Mouse (Mus musculus) urinary bladder, postnatal 36 days (tissue): Measurements from ENCODE around the gene Tspo.

ENCODE experiments used
- DNase-seq, 2 experiments: peaks; one replicate each; pipeline ENCODE4 v3.0.0; 2022; ENCODE audit warnings: low spot score in 2 of 2, mixed read lengths in 1 of 2

Tspo gene

DNA sequence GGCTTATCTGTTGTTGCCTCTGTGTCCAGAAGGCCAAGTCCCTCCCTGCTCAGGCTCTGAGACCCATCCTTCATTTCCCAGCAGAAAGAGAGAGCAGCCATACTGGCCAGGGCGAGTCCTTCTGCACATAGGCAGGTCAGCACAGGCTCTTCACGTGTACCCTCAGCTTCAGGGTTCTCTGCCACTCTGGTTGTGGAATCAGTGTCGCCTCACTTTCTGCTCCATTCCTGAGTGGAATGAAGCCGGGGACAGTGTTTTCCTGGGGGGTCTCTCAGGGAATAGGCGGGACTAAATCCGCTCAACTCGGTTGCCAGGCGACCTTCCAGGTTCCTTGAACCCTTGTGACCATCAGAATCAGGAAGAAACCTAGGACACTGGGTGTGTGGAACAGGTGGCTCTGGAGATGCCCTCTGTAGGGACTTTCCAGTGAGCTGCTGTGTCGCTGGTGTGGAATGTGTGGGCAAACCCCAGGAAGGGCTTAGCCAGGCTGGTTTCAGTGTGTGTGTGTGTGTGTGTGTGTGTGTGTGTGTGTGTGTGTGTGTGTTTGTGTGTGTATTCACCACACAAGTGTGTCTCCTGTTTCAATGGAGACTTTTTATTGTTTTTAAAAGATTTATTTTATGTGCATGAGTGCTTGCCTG lies 21.6 kb upstream of the Tspo start:
- no peak for DNase-seq

DNA sequence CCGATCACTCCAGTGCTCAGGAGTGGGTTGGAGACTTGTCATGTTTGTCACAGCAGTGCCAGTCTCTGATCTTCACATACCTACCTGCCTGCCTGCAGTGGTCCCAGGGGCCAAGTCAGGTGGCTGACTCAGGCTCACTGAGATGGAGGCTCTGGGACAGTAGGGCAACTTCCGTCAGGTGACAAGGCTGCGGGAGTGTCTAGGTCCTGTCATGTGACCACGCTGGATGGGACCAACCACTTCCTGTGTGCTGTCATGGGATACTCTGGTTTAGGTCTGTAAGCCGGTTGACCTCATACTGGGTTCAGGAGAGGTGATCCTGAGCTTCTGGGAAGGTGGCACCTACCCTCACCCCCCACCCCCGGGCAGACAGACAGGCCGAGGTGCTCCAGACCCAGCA lies 17.4 kb upstream of the Tspo start:
- DNase-seq = no peak

DNA sequence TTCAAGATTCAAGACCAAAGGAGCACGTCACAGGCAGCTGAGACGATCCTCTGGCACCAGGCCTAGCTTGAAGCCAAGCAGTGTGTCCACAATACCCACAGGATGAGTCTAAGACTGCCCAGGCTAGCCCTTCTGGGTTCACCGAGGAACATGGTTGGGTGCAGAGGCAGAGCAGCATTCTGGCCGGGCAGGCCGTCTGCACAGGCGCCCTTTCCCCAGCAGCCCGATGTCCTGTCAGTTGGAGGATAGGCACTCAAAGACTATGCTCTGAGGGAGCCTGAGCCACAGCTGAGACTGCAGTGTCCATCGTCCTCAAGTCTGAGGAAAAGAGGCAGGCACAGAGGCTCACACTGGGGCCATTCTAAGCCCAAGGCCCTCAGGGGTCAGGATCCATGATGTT lies 16.2 kb upstream of the Tspo start:
- no peak for DNase-seq

DNA sequence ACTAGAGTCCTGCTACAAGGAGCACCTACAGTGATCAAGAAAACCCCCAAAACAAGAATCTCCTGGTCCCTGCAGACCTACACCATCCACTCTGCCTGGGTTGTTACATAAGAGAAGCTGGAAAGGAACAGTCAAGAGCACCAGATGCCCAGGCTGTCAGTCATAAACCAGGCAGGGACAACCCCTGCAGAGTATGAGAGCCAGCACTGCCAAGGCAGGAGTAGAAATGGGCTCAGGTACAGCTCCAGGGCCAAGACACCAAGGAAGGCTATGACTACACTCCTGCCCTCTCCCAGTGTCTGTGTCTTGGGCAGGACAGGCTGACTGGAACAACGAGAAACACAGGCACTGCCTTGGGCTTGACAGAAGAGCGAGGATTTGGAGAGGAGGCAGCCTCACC lies 13.3 kb upstream of the Tspo start:
- DNase-seq = no peak

DNA sequence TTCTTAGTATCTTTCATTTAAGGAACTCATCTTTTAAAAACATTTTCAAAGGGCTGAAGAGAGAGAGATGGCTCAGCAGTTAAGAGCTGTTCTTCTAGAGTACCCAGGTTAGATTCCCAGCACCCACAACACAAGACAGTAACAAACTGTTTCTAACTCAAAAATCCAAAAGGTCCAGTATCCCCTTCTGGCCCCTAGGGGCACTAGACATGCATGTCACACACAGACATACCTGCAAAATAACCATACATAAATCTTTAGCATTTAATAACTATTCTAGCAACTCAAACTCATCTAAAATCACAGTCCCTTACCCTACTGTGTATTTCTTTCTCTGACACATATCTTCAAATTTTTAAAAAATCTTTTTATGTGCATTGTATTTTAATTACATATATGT lies 9.6 kb upstream of the Tspo start:
- DNase-seq = no peak

DNA sequence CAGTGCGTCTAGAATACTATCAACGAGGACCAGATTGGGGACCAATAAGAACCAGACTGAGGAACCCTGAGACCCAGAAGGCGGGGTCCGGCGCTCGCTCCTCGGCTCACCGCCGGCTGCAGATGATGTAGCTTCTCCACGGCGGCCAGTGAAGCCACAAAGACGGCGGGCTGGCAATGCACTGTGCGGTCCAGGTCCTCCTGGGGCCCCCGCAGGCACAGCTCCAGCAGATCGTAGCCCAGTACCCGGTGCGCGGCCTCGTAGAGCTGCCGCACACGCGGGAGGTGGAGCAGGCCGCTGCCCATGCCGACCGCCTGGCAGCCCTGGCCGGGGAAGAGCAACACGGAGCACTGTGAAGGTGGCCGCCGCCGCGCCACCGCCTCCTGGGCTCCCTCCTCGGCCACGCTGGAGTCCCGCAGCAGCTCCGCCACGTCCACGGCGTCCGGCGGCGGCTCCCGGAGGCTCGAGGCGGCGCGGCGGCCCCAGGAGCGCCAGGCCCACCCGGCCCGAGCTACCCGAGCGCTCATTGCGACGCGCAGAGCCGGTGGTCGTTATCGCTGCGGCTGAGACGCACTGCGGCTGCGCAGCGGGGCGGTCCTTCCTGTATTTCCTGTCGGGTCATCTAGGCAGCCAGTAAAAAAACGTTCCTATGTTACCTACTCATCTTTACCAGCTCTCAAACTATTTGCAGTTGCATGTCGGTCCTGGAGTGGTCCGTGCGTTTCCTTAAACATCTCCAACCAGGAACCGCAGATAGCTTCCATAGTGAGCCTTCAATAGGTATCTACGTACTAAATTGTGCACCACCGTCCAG lies 8.0 kb upstream of the Tspo start:
- DNase-seq = peak; percentile 75 to 81

DNA sequence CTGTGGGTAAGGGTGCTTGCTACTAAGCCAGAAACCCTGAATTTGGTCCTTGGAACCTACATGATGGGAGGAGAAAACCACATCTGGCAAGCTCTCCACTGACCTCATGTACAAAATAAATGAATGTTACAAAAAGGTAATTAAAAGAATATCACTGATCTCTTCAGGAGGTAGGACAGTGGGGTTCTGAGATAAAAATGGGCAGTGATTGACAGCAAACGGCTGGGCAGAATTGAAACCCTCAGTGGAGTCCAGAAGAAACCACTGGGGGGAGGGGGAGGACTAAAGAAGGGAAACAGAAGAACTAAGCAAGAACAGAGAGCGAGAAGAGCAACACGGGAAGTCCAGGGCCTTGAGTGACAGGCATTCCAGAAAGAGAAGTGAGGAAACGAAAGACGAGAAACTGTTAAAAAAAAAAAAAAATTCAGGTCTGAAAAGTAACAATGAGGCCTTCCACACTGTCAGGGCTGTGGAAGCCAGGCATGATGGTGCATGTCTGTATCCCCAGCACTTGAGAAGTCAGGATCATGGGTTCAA lies 2.4 kb upstream of the Tspo start:
- no peak for DNase-seq

DNA sequence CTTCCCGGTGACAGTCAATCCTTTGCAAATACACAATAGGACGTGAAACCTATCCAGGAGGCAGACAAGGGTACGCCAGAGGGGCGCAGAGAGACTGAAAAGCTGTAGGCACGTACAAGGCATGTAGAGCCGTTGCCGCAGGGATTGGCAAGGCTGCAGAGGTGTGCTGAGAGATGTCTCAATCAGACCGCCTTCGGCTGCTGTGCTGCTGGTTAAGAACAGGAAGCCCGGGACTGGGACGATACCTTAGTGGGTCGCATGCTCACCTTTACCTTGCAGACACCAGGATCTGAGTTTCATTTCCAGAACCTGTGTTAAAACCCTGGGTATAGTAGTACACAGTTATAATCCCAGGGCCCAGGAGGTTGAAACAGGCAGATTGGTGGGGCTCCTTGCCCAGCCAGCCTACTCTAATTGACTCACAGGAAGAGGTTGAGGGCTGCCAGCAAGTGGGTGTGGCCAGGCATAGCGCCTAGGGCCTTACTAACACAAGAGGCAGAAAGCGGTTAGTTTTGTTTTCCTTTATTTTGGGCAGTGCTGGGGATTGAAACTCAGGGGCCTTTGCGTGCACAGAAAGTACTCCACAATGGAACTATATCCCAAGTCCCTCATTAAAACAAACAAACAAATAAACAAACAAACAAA lies 644 bp upstream of the Tspo start:
- DNase-seq = peak; percentile 84 to 92

DNA sequence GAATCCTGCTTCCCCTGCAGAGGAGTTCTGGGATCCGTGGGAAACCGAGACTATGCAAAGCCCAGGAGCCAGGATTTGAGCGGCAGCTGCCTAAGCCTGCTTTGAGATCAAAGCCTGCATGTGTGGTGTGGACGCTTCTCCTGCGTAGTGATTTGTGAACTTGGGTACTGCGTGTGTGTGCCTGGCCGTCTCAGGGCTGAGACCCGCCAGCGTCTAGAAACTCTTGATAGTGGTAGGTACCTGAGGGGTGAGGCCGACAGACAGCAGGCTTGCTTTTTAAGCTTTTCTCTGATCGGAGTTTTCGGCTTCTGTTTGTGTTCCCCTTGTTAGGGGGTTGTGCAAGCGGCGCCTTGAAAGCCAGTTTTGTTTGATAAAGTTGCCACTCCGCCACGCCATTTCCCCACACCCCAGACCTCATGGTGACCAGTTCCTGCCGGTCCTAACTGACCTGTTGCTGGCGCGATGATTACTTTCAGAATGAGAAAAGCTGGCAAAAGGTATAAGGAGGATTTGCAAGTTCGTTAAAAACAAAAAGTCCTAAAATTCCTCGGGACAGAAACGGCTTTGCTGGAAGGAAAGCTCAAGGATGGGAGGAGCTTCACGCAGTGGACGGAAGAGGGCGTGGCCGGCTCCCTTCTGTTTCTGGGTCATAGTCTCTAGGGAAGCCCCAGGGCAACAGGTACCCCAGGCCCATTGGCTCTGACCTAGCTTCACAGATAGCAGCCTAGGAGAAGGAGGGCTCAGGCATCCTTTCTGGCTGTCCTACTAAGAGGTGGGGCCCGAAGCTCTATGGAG lies 662 bp downstream of the Tspo start:
- DNase-seq = peak; percentile 49 to 61

DNA sequence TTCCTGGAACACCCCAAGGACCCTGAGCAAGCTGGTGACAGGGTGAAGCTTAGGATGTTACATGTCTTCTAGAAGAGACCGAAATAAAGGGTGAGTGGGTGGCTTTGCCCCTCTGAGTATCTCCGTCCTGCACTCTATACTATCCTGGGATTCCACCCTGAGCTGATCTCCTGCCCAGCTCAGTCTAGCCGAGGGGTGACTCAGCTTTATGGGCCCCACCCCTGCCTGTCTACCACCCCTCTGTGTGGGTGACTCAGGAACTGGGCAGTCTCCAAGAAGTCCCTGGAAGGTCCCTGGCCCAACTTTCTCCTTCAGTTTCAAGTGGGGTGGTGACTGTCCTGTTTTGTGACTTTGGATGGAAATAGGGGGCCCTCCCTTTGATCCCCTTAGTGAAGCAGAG lies 2.0 kb downstream of the Tspo start:
- peak; percentile 52 to 70 for DNase-seq

DNA sequence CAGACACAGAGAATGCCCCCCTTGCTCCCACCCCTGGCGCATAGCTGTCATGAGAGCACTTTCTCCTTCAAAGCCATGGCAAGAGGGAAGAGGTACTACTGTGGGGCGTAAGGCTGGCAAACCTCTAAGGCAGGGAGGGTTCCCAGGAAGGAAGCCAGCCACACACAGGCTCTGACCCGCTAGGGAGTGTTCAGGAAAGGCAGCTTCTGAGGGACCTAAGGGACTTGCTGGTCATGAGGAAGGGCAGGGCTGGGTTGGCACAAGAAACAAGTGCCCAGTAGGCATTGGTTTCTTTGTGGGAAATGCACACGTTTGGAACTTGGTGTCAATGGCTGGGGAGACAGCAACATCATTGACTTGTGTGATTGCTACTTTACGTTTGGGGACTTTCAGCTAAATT lies 2.6 kb downstream of the Tspo start:
- no peak for DNase-seq

DNA sequence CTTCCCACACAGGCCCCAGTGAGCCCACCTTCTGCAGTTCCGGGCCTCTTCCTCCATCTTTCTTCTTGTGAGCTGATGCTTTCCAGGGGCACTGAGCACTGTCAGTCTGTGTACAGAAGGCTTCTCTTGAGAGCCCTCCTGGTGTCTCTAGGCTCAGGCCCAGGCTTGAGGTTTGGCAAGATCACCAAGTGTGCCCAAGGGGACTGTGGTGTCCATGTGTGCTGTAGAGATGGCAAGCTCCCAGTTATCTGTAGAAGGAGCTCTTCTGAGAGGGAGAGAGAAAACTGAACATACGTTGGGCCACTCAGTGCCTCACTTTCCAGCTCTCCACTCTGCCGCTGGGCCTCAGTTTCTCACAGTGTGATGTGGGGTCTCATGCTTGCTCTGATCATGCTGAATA lies 4.3 kb downstream of the Tspo start:
- DNase-seq = no peak

DNA sequence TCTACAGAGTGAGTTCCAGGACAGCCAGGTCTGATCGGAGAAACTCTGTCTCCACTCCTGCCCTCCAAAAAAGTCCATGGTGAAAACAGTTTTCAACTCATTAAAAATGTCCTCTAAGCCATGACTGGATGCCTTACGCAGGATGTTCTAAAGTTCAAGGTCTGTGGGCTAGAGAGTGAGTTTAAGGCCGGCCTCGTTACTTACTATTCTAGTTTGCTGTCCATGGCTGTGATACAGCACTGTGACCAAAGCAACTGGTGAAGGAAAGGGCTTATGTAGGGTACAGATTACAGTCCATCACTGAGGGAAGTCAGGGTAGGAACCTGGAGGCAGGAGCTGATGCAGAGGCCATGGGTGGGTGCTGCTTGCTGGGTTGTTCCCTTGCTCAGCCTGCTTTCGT lies 5.2 kb downstream of the Tspo start:
- no peak for DNase-seq

DNA sequence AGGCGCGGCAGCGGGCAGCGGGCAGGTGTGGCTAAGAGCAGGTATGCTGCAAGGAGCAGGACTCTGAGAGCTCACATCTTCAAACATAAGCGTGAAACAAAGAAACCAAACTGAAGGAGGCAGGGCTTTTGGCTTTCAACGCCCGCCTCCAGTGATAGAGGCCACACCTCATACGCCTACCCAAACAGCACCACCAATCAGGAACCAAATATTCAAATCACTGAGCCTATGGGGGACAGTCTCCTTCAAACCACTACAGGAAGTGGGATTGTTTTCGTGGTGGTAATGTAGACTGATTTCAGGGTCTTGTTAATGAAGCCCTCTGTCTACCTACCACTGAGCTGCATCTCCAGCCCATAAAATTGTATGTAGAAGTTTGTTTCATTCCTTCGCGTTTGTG lies 6.3 kb downstream of the Tspo start:
- no peak for DNase-seq

DNA sequence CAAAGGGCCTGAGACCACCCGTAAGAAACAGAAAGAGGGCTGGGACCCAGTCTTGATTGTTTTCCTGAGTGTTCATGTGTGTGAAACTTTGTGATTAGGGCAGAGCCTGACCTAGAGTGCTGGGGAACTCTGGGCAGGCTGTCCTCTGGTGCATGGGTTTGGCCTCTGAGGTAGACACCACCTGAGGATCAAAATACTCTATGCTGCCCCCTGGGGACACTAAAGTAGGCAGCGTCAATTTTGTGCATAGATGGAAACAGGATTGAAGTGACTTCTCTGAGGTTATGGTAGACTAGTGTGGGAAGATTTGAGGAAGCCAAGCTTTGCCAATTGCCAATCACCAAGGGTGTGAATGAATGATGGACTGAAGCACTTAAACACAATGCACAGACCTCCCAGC lies 7.2 kb downstream of the Tspo start:
- DNase-seq = no peak

DNA sequence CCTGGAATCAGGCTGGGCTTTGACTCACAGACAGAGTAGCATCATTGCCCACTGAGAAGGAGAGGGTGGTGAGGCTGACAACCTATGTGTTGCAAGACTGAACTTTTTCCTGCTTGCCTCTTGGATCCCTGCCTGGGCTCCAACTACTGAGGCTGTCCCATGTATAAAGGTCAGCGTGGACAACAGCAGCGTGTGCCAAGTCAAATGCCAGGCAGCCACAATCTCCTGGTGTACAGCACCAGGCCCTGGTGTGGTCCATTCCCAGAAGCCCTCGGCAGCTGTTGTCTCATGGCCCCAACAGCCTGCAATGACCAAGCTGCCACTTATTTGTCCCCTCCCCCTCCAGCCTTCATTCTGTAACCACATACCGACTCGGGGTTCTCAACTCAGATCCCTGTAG lies 8.2 kb downstream of the Tspo start:
- DNase-seq = peak in 1 of 2 experiments; percentile 60

DNA sequence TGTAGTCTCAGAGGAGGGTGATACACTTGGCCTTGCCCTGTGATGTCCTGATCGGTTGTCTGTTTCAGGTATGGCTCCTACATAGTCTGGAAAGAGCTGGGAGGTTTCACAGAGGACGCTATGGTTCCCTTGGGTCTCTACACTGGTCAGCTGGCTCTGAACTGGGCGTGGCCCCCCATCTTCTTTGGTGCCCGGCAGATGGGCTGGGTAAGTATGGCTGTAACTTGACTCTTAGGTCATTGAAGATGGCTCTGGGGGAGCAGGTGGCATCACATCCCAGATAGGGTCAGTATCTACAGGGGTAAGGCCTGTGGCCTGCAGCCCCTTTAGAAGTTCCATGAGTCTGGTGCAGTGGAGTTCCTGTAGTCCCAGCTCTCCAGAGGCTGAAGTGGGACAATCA lies 8.7 kb downstream of the Tspo start:
- DNase-seq = no peak

DNA sequence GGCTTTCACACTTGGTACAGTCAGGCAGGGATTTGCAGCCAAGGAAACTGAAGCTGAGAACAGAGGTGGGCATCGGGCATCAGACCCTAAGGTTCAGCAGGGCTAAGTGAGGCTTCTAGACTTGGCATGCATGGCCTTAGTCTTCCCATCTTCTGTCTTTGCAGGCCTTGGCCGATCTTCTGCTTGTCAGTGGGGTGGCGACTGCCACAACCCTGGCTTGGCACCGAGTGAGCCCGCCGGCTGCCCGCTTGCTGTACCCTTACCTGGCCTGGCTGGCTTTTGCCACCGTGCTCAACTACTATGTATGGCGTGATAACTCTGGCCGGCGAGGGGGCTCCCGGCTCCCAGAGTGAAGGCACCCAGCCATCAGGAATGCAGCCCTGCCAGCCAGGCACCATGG lies 10.2 kb downstream of the Tspo start:
- DNase-seq = no peak

DNA sequence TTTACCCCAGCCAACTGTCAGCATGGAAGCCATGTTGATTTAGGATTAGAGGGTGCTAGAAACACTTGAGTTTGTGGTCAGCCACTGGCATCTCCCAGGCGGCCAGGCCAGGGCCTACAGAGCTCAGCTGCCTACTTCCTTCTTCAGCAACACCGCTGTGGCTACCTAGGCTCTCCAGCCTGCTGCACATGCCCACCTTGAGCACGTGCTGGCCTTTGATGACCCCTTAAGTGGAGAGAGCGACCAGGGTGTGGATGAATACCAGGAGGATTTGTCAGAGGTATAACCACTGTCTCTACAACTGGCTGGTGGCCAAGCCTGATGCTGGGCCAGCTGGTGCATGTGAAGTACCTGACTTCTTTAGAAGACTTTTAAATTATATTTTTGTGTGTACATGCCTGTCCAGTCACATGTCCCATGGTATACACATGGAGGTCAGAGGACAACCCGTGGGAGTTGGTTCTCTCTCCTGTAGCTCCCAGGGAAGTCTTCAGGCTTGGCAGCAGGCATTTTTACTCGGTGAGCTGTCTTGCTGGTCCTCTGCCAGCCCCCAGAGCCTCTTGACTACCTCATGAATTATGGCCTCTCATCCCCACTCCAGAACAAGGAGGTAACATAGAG lies 11.4 kb downstream of the Tspo start:
- peak; percentile 54 to 55 for DNase-seq

DNA sequence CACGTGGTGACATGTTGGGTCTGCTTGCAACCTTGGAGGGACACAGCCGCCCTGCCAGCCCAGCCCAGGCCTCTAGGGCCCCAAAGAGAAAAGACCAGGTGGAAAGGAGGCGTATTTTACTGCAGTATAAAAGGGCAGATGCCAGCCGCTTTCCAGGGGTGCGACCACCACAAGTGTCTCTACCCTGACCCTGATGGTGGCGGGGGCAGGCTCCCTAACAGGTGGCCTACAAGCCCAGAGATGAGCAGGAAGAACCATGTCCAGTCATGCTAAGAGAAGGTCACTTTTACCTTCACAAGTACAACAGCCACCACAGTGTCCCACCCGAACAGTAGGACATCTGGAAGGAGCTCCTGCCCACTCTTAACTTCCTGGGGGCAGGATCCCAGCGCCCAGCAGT lies 12.2 kb downstream of the Tspo start:
- no peak for DNase-seq

DNA sequence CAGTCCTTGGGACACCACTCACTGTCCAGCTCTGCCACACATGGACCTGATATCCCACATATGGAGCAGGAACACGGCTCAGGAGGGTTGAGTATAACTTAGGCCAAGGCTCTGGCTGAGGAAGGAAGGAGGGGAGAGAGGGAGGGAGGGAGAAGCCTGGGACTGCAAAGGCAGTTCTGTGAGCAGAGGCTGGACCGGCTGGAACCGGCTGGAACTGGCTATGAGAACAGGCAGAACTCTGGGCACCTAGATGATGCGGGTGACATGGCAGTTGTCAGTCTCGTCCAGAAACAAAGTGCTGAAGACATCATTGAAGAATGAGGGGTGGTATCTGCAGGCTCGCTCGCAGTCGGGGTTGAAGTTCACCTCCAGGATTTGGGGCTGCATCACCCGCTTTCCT lies 13.3 kb downstream of the Tspo start:
- DNase-seq = no peak

DNA sequence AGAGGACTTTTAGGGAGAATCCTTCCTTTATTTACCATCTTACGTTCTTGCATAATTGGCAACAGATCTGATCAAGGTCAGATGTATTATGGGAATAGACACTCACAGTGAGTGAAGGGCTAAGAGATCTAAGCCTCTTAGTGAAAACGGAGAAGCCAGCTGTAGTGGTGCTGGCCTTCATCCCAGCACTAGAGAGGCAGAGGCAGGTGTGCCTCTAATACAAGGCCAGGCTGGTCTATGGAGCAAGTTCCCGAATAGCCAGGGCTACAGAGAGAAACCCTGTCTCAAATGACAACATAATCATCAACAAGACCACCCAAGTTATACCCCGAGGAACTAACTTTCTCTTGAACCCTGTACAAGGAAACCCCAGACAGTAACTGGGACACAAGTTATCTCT lies 19.5 kb downstream of the Tspo start:
- no peak for DNase-seq
